Mouse (Mus musculus): ENCODE measurements at regions not wholly inside any gene's neighbourhood (a gene's known extent, or its start where the extent isn't known, plus 50 kb on each side); places are given as distances from the start of the nearest gene placed in this dataset.
"Not testable (repeated sequence)": the region's sequence is repeated elsewhere in the genome, so short reads cannot be mapped to it uniquely, and the experiment has no call there.

- no peak for DNase-seq (ENCODE audit: low spot score in 2 of 2)
Measured at GRCm38 (mm10) chr2:147989616-147990015, 57.2 kb downstream of the Foxa2 start.

- no peak for DNase-seq (ENCODE audit: low spot score in 2 of 2)
Measured at GRCm38 (mm10) chr2:147988586-147988985, 58.2 kb downstream of the Foxa2 start.

DNA sequence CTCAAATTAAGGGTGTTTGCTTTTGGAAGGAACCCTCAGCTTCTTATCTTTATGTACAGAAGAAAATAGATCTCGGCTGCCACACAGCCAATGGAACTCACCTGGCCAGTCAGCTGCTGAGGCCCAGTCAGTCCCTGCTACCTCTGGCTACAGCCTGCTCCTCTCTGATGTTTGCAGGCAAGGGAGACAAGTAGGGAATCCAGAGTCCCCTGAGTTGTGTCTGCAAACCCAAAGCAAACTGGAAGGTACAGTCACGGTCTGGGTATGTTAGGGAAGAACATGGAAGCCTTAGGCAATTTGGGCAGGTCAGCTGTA is 61.6 kb downstream of the Foxa2 start:
- DNase-seq (ENCODE audit: low spot score in 2 of 2) = no peak

- DNase-seq (ENCODE audit: low spot score in 2 of 2) = no peak
Measured at GRCm38 (mm10) chr2:147984547-147985260, 62.1 kb downstream of the Foxa2 start.

DNA sequence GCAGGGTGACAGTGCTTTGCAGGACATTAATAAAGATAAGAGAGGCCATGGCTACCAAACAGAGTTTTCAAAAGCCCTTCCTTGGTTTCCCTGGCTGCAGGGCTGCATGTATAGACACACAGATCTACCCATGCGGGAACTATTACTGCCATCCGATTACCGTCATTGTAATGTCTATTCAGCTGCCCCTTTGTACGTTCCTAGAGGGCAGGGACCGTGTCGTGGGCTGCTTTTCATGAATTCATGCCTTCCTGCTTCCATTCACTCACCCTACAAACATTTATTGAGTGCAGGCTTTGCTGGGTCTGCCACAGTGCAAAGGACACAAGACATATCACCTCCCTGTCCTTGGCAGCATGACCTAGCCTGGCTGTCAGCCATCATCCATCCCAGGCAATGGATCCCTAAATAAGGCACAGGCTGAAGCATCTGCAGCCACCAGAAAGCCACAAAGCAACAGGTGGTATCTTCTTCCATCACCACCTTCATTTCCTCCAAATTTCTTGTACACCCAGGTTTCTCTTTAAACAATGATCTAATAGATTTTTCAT is 65.8 kb downstream of the Foxa2 start:
- no peak for DNase-seq (ENCODE audit: low spot score in 2 of 2)

GRCm38 (mm10) chr2:147980408-147980807 is 66.4 kb downstream of the Foxa2 start:
- DNase-seq (ENCODE audit: low spot score in 2 of 2) = no peak

GRCm38 (mm10) chr2:147979660-147980364 is 67.0 kb downstream of the Foxa2 start:
- DNase-seq (ENCODE audit: low spot score in 2 of 2) = no peak

DNA sequence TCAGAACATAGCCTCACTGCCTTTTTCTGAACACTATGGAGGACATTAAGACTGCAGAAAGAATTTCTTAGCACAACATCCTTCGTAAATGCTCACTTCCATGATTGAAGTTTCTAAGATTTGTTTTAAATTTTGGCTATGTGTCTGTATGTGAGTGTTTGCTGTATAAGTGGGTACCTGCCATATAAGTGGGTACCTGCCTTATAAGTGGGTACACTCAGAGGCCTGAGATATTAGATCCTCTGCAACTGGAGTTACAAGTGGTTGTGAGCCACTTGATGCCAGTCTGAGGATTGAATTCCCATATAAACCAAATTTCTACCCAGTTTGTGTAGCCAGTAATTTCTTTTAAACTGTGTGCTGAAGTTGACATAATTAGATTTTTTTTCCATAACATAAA is 67.8 kb downstream of the Foxa2 start:
- DNase-seq (ENCODE audit: low spot score in 2 of 2) = no peak

DNA sequence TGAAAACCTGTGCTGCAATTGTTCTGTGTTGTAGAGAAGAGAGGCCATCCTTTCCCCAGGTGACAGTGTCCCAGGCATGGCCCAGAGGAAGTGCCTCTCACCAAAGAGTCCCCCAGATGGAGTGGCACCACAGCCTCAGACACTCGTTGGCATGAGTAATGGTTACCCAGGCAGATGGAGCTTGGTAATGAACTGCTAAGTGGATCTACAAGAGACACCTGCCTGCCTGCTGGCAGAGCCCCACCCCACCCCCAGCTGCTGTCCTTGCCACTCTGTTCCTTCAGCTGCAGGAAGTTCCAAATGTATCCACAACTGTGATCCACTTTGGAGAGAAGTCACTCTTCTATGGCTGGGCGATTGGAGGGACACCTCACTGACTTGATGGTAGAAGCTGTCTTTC is 72.0 kb downstream of the Foxa2 start:
- no peak for DNase-seq (ENCODE audit: low spot score in 2 of 2)

- no peak for DNase-seq (ENCODE audit: low spot score in 2 of 2)
Measured at GRCm38 (mm10) chr2:147968671-147969070, 78.1 kb downstream of the Foxa2 start.

DNA sequence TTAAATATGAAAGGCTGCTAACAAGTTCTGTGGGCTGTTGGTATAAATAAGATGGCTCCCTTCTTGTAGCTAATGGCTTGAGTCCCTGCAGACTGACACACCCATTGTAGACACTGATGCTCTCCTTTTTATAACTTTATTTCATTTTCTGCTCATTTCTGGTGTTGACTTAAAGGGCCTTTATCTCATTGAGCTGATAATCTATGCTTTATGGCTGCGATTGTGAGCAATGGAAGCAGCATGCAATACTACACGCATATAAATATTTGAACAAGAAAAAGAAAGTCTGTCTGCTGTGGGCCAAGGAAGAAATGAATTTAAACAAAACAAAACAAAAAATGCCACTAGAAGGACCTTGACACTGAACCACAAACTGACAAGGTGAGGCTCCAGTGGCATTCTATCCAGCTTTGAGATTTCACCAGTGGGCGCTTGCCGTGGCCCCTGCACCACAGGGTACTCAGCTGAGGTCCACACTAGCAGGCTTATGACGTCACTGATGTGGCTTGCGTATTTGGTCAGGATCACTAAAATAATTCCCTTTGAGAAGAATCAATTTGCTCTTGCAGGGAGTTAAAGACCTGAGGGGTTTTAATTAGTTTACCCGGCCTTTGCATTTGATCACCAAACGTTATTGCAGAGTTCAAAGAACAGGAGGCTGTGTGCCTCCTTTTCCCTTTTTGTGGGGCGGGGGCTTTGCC is 78.8 kb downstream of the Foxa2 start:
- DNase-seq (ENCODE audit: low spot score in 2 of 2) = no peak

GRCm38 (mm10) chr2:147963284-147963683 is 83.5 kb downstream of the Foxa2 start:
- DNase-seq (ENCODE audit: low spot score in 2 of 2) = not testable (repeated sequence)

DNA sequence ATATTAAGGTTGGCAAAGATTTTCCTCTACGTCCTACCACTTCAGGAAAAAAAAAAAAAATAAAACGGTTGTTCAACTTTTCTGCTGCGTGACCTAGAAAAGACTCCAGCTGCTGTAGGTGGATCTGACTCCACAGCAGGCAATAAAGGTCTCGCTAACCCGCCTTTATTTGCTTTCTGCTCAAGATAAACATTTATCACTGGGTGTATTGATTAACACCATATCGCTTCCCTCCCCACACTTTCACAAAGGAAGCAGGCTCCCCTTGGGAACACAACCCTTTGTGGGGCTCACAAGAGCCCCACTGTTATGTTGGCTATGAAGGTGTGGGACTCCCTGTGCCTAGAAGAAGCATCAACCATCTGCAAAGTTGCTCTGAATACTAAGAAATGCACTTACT is 85.1 kb downstream of the Foxa2 start:
- no peak for DNase-seq (ENCODE audit: low spot score in 2 of 2)

- DNase-seq (ENCODE audit: low spot score in 2 of 2) = no peak
Measured at GRCm38 (mm10) chr2:147954183-147954582, 92.6 kb downstream of the Foxa2 start.

DNA sequence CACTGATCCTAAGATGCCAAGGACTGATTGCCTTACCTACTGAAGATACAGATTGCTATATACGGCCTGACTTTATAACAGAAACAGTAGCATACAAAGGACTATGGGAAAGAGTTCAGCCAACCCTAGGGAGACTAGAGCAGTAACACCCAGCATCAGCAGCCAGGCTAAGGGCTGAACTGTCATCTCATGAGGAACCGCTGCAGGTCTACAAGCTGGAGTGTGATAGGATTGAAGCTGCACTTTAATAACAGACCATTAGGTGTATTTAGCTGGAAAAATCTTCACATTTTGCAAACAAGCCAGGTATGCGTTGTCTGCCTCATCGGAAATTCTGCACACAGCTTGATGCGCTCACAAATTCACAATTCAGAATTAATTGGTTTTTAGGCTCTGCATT is 95.5 kb downstream of the Foxa2 start:
- no peak for DNase-seq (ENCODE audit: low spot score in 2 of 2)

DNA sequence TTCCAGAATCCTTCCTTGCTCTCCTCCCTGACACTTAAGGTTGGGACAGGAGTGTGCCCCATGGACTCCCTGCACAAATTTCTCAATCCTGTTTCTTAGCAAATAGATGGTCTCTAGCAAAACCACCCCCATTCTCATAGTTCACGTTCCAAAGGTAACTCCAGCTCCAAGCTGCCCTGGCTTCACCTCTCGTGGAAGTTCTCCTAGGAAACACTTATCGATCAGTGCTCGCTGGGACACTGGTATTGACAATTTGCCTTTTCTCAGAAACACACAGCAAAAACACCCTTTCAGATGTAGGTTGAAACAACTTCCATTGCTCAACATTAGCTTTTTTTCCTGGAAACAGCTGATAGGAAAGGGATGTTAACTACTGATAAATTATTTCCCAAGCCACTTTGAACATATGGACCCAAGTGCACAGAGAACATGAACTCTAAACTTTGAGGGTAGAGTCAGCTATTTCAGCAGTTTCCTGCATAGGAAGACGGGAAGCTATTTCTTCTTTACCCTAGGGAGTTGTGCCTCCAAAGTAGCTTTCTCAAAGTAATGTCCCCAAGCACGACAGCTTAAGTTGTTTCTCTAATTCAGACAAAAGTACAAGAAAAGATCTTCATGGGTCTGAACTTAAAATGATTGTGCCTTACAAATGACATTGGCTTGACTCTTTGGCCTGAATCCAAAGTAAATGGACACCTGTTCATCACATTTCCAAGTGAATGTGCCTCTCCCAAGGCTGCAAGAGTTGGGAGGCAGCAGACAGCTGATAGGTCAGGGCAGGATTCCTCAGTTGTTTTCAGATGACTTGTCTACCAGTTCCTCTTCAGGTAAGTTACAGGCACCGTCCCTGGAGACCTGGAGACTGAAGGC is 102.4 kb downstream of the Foxa2 start:
- DNase-seq (ENCODE audit: low spot score in 2 of 2) = no peak

GRCm38 (mm10) chr2:147942591-147942990 is 104.2 kb downstream of the Foxa2 start:
- no peak for DNase-seq (ENCODE audit: low spot score in 2 of 2)

DNA sequence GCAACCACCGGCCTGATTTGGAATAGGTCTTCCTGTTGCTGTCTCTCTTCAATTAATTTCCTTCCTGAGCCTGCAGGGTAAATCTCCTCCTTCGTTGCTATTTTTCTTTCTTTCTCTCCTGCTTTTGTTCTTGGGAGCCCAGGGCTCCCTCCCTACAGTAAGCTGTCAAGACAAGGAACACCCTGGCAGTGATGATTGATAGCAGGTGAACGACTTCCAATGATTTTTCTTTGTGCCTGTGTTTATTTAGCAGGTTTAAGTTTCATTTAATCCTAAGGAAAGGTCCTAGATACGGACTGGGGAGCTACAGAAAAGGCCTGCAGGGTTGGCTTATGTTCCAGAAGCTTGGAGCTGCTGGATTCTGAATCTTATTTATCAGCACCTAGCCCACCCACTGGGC is 105.5 kb downstream of the Foxa2 start:
- no peak for DNase-seq (ENCODE audit: low spot score in 2 of 2)

DNA sequence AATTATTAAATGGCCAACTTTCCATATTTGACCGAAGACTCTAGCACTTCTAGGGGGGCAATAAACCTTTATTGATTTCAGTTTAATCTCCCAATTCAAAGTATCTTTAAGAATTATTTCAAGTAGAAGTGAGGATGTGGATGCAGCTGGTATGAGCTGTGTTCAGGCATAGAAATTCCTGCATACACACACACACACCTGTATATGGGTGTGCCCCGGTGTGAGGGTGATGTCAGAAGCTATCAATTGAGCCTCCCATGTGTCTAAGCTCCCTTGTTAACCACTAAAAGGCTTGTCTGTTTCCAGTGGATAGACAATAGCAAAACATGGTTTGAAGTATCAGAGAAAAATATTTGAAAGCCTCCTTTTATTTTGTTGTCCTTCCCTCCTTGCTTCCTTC is 114.3 kb downstream of the Foxa2 start:
- no peak for DNase-seq (ENCODE audit: low spot score in 2 of 2)

DNA sequence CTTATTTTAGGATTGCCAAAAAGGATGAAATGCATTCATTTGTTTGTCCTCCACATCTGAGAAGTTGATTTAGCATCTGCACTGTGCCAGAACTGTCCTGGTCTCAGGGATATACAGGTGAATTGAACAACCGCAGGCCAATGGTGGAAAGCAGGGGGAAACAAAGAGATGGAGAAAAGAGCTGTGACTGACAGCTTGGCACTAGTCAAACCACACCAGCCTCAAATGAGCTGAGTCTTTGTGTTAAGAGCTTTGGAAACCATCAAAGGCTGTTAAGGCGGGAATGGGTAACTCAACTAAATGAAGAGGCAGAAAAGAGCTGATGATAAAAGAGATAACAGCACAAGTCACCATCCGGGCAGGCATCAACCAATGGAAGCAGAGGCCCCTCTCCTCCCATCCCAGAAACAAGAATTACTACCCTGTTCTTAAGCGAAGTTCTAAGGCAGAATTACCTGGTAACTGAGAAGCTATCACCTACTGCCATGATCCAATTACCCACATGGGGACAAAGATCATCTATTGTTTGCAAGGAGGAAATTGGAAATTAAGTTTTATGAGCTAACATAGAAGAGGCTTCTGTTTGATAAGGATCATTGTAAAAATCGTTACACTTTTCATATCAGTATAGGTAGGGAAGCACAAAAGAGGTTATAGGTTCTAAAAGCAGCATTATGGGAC is 117.6 kb downstream of the Foxa2 start:
- no peak for DNase-seq (ENCODE audit: low spot score in 2 of 2)

Data from natural killer cell, adult 2 months (primary cell).